Mouse (Mus musculus) myocyte (in vitro differentiated cells): ENCODE results near the gene Clint1.
"Not testable (repeated sequence)": the region's sequence is repeated elsewhere in the genome, so short reads cannot be mapped to it uniquely, and the experiment has no call there.

Source experiments
- CEBPB ChIP-seq: IDR thresholded peaks from 2 replicates; pipeline ENCODE4 v1.6.1; 2011; ENCODE audit warnings: mild to moderate bottlenecking, moderate library complexity; ENCODE audit not compliant: poor library complexity, insufficient read depth, severe bottlenecking
- E2F4 ChIP-seq: IDR thresholded peaks from one replicate; pipeline ENCODE4 v1.6.1; 2011; ENCODE audit warnings: mild to moderate bottlenecking, control low read depth, moderate library complexity; ENCODE audit not compliant: insufficient read depth
- MAX ChIP-seq: IDR thresholded peaks from one replicate; pipeline ENCODE4 v1.6.1; 2011; ENCODE audit warnings: low read depth, mild to moderate bottlenecking, control low read depth
- MYOD1 ChIP-seq, 3 experiments: IDR thresholded peaks; one replicate each; pipeline ENCODE4 v1.6.1; 2011; ENCODE audit warnings: control low read depth in 2 of 3, low read depth in 2 of 3, mild to moderate bottlenecking in 2 of 3, moderate library complexity in 1 of 3; ENCODE audit not compliant: insufficient read length in 2 of 3, control insufficient read depth in 1 of 3
- MYOG ChIP-seq, 3 experiments: IDR thresholded peaks; one replicate each; pipeline ENCODE4 v1.6.1; 2011; ENCODE audit warnings: control low read depth in 2 of 3, low read depth in 2 of 3, mild to moderate bottlenecking in 2 of 3; ENCODE audit not compliant: insufficient read length in 2 of 3, control insufficient read depth in 1 of 3, insufficient read depth in 1 of 3
- POLR2A ChIP-seq: IDR thresholded peaks from one replicate; pipeline ENCODE4 v1.6.1; 2011; ENCODE audit warnings: low read depth, mild to moderate bottlenecking, control low read depth, moderate library complexity; ENCODE audit not compliant: insufficient read length
- POLR2AphosphoS2 ChIP-seq: IDR thresholded peaks from one replicate; pipeline ENCODE4 v1.6.1; 2011; ENCODE audit warnings: low read depth, control low read depth; ENCODE audit not compliant: insufficient read length
- REST ChIP-seq: IDR thresholded peaks from one replicate; pipeline ENCODE4 v1.6.1; 2011; ENCODE audit warnings: mild to moderate bottlenecking, control low read depth, moderate library complexity; ENCODE audit not compliant: insufficient read depth, insufficient read length
- TCF12 ChIP-seq: IDR thresholded peaks from one replicate; pipeline ENCODE4 v1.6.1; 2011; ENCODE audit warnings: mild to moderate bottlenecking, control low read depth; ENCODE audit not compliant: poor library complexity, insufficient read depth, severe bottlenecking
- USF1 ChIP-seq: IDR thresholded peaks from one replicate; pipeline ENCODE4 v1.6.1; 2011; ENCODE audit warnings: low read depth, mild to moderate bottlenecking, control low read depth, moderate library complexity

GRCm38 (mm10) chr11:45879366-45879765 is 27.5 kb downstream of the Clint1 start:
- not testable (repeated sequence) for TF ChIP-seq POLR2A; POLR2AphosphoS2; CEBPB; TCF12; USF1; MAX; MYOG (IDR thresholded peaks at IDR 0.05; ENCODE audit: control insufficient read depth in 1 of 3, insufficient read depth in 1 of 3, insufficient read length in 2 of 3, low read depth in 2 of 3); E2F4; REST; MYOD1 (IDR thresholded peaks at IDR 0.05; ENCODE audit: control insufficient read depth in 1 of 3, insufficient read length in 2 of 3, low read depth in 2 of 3)
